Mouse (Mus musculus) stomach, embryonic 15.5 days (tissue): ENCODE measurements at regions not wholly inside any gene's neighbourhood (a gene's known extent, or its start where the extent isn't known, plus 50 kb on each side); places are given as distances from the start of the nearest gene placed in this dataset.

Source experiments
- ATAC-seq: fragments of 200-750 bp; cut with Nextera tagmentation; 2 replicates; pipeline ENCODE4 v1.8.0; 2017; ENCODE audit warnings: low read depth, moderate number of reproducible peaks, moderate TSS enrichment; ENCODE audit not compliant: insufficient read depth, low FRiP score
- H3K27ac ChIP-seq: fragments of 300-500 bp; sonication (generic); 2 replicates; pipeline ENCODE4 v1.5.1; 2015; ENCODE audit warnings: mild to moderate bottlenecking, inconsistent platforms
- H3K27me3 ChIP-seq: fragments of 300-500 bp; sonication (generic); replicated peaks from 2 replicates; pipeline ENCODE4 v1.6.1; 2015; ENCODE audit warnings: inconsistent platforms
- H3K36me3 ChIP-seq: fragments of 300-500 bp; sonication (generic); 2 replicates; pipeline ENCODE4 v1.6.1; 2015; ENCODE audit warnings: inconsistent platforms
- H3K4me1 ChIP-seq: fragments of 300-500 bp; sonication (generic); 2 replicates; pipeline ENCODE4 v1.6.1; 2015; ENCODE audit warnings: inconsistent platforms
- H3K4me2 ChIP-seq: fragments of 300-500 bp; sonication (generic); 2 replicates; pipeline ENCODE4 v1.6.1; 2015; ENCODE audit warnings: mild to moderate bottlenecking, inconsistent platforms
- H3K4me3 ChIP-seq: fragments of 300-500 bp; sonication (generic); replicated peaks from 2 replicates; pipeline ENCODE4 v1.5.1; 2015; ENCODE audit warnings: inconsistent platforms
- H3K9ac ChIP-seq: fragments of 300-500 bp; sonication (generic); 2 replicates; pipeline ENCODE4 v1.6.1; 2015; ENCODE audit warnings: inconsistent platforms
- H3K9me3 ChIP-seq: fragments of 300-500 bp; sonication (generic); 2 replicates; pipeline ENCODE4 v1.6.1; 2016; ENCODE audit warnings: inconsistent platforms
- WGBS: fragments of 180-500 bp; shearing (Covaris S2); methylation state at CpG from one replicate; pipeline ENCODE4 v1.1.7; 2015; 5-methylcytosine and 5-hydroxymethylcytosine counted together

DNA sequence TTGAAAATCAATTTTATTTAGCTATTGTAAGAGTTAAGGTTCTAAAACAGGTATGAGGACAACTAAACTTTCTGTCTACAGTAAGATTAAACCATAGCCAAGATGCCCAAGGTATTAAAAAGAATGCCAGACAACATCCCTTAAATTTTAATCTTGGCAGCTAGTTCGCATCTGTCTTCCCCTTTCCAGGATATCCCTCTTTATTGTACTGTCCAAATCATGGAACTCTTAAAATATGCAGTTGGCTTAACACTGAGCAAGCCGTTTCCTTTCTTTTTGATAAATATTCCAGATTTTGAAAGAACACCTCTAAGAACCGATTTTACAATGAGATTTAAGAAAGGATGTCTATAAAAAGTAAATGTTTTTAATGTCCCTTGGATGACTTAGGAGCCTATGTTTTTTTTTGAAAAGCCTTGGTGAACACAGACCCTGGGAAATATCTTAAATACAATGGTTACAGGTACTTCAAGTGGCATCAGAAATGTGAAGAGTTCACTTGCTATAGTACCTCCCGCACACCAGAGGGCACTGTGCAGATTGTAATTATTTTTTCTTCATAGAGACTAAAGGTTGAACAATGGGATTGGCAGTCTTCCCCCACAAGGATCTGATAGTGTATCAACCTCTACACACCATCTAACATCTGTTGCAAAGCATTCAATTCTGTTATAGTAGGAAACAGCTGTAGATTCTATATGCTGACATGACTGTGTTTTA lies 237.5 kb upstream of the Gm12728 start:
- H3K36me3 ChIP-seq, result no peaks in the 10 kb centered on the region
- 78% methylated on average over 4 of the region's 4 CpGs for WGBS
- no peaks in the 10 kb centered on the region for H3K4me1 ChIP-seq
- no peak overlapping the region for H3K4me2 ChIP-seq
- no peaks in the 10 kb centered on the region for H3K9me3 ChIP-seq
- H3K27me3 ChIP-seq, result no peaks in the 10 kb centered on the region
- ATAC-seq, result no peak
- H3K27ac ChIP-seq, result no peak overlapping the region
- H3K9ac ChIP-seq, result no peak overlapping the region
- H3K4me3 ChIP-seq, result no peak overlapping the region

DNA sequence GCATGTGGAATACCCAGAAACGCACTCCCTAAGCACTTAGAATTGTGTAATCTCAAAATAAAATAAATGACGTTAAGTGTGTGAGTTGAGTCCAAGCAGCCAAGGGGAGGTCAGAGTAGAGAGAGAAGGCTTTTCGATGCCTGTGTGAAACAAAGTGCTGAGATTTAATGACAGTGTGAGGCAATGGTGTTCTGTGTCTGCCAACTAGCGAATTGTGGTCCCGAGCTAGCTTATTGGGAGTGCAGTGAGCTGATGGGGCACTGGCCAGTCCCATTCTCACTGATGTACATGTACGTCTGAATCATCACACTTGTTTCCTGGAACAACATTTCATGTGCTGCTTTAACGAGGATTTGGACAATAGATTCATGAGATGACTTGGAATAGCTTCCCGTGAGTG lies 234.7 kb upstream of the Gm12728 start:
- H3K9me3 ChIP-seq, result no peaks in the 10 kb centered on the region
- H3K27me3 ChIP-seq, result no peaks in the 10 kb centered on the region
- no peak overlapping the region for H3K9ac ChIP-seq
- no peak overlapping the region for H3K4me2 ChIP-seq
- 77% methylated on average over 8 of the region's 8 CpGs for WGBS
- no peaks in the 10 kb centered on the region for H3K36me3 ChIP-seq
- no peak for ATAC-seq
- no peaks in the 10 kb centered on the region for H3K4me1 ChIP-seq
- H3K27ac ChIP-seq, result no peak overlapping the region
- no peak overlapping the region for H3K4me3 ChIP-seq

DNA sequence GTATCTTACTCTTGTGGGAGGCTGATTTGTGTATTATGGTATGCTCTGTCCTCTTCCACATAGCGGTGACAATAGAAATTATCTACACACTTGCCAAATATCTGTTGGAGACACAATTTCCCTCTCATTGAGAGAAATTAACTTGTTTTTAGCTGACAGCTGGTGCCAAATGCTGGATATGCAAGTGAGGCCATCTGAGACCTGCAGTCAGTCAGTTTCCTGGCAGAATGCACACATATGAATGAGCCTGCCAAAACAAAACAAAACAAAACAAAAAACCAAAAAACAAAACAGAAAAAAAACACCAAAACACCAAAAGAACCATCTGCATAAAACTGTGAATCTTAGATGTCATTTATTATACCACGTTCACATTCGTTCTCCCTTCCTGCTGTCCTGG lies 233.7 kb upstream of the Gm12728 start:
- H3K4me2 ChIP-seq, result no peak overlapping the region
- H3K36me3 ChIP-seq, result no peaks in the 10 kb centered on the region
- no peak for ATAC-seq
- H3K27ac ChIP-seq, result no peak overlapping the region
- no peaks in the 10 kb centered on the region for H3K27me3 ChIP-seq
- 91% methylated on average over 3 of the region's 3 CpGs for WGBS
- H3K4me1 ChIP-seq, result no peaks in the 10 kb centered on the region
- no peaks in the 10 kb centered on the region for H3K9me3 ChIP-seq
- no peak overlapping the region for H3K9ac ChIP-seq
- no peak overlapping the region for H3K4me3 ChIP-seq

GRCm38 (mm10) chr4:105557396-105557795 lies 232.3 kb upstream of the Gm12728 start:
- Histone ChIP-seq H3K27me3 (no peaks in the 10 kb centered on the region), H3K4me1 (no peaks in the 10 kb centered on the region), H3K4me3 (no peak overlapping the region), H3K9me3 (no peaks in the 10 kb centered on the region), H3K9ac (no peak overlapping the region), H3K4me2 (no peak overlapping the region), H3K27ac (no peak overlapping the region), H3K36me3 (no peaks in the 10 kb centered on the region)
- WGBS, result 81% methylated on average over 2 of the region's 2 CpGs
- no peak for ATAC-seq

- Histone ChIP-seq H3K4me3 (no peak overlapping the region), H3K36me3 (no peaks in the 10 kb centered on the region), H3K27me3 (no peaks in the 10 kb centered on the region), H3K9ac (no peak overlapping the region), H3K27ac (no peak overlapping the region), H3K4me2 (no peak overlapping the region), H3K4me1 (no peaks in the 10 kb centered on the region), H3K9me3 (no peaks in the 10 kb centered on the region)
- WGBS, result 38% methylated on average over 3 of the region's 3 CpGs
- no peak for ATAC-seq
Measured at GRCm38 (mm10) chr4:105560055-105560454, 229.6 kb upstream of the Gm12728 start.

DNA sequence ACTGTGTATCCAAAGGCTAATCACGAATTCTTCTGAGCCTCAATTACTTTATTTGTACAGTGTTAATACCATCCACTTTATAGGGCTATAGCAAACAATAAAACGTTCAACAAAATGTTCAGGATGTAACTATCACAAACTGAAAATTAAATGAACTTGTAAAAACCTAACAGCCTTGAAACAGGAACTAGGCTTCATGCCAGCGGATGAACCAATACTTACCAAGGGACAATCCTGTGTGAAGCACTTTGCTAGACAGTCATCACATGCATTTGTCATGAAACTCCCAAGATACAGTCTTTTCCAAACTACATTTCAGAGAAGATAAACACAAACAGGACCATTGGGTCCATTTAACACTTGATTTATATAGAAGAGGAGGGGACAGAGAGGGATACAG lies 228.9 kb upstream of the Gm12728 start:
- Histone ChIP-seq H3K4me2 (no peak overlapping the region), H3K4me1 (no peaks in the 10 kb centered on the region), H3K9me3 (no peaks in the 10 kb centered on the region), H3K4me3 (no peak overlapping the region), H3K9ac (no peak overlapping the region), H3K36me3 (no peaks in the 10 kb centered on the region), H3K27ac (no peak overlapping the region), H3K27me3 (no peaks in the 10 kb centered on the region)
- 72% methylated on average over 3 of the region's 3 CpGs for WGBS
- ATAC-seq, result no peak

DNA sequence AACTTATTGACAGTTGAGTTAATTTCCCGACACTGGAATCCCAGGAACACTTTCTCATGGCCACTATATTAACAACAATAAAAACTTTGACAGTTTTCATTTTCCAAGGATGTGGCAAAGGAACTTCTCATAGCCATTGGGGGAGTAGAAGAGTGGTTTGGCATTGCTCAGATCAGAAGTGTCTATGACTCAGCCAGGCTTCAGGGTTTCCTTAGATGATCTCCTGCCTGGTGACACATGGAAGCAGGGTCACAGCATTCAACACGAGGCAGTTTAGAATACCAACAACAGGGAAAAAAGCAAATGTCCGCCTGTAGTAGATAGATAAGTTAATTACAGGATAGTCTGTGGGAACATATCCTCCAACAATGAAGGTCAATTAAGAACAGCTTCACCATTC lies 228.1 kb upstream of the Gm12728 start:
- H3K9me3 ChIP-seq, result no peaks in the 10 kb centered on the region
- H3K4me3 ChIP-seq, result no peak overlapping the region
- ATAC-seq, result no peak
- no peaks in the 10 kb centered on the region for H3K36me3 ChIP-seq
- H3K27me3 ChIP-seq, result no peaks in the 10 kb centered on the region
- H3K4me1 ChIP-seq, result no peaks in the 10 kb centered on the region
- WGBS, result 80% methylated on average over 3 of the region's 3 CpGs
- no peak overlapping the region for H3K4me2 ChIP-seq
- no peak overlapping the region for H3K27ac ChIP-seq
- H3K9ac ChIP-seq, result no peak overlapping the region

GRCm38 (mm10) chr4:105565796-105566195 lies 223.9 kb upstream of the Gm12728 start:
- Histone ChIP-seq H3K36me3 (no peaks in the 10 kb centered on the region), H3K27ac (no peak overlapping the region), H3K4me1 (no peaks in the 10 kb centered on the region), H3K9me3 (no peaks in the 10 kb centered on the region), H3K9ac (no peak overlapping the region), H3K4me2 (no peak overlapping the region), H3K27me3 (no peaks in the 10 kb centered on the region), H3K4me3 (no peak overlapping the region)
- no peak for ATAC-seq
- WGBS, result 82% methylated on average over 7 of the region's 7 CpGs

- peak; percentile 66; the same call in 1 of the 2 replicates for ATAC-seq
- no peaks in the 10 kb centered on the region for H3K27me3 ChIP-seq
- no peaks in the 10 kb centered on the region for H3K9me3 ChIP-seq
- no peaks in the 10 kb centered on the region for H3K36me3 ChIP-seq
- WGBS, result 36% methylated on average over 8 of the region's 8 CpGs
- H3K27ac ChIP-seq, result no peak overlapping the region
- no peak overlapping the region for H3K9ac ChIP-seq
- no peak overlapping the region for H3K4me3 ChIP-seq
- no peak overlapping the region for H3K4me2 ChIP-seq
- no peaks in the 10 kb centered on the region for H3K4me1 ChIP-seq
Measured at GRCm38 (mm10) chr4:105566513-105567457, 222.9 kb upstream of the Gm12728 start.

- Histone ChIP-seq H3K27ac (no peak overlapping the region), H3K27me3 (no peaks in the 10 kb centered on the region), H3K4me3 (no peak overlapping the region), H3K4me1 (no peaks in the 10 kb centered on the region), H3K9ac (no peak overlapping the region), H3K9me3 (no peaks in the 10 kb centered on the region), H3K4me2 (no peak overlapping the region), H3K36me3 (no peaks in the 10 kb centered on the region)
- 60% methylated on average over 1 of the region's 1 CpGs for WGBS
- no peak for ATAC-seq
Measured at GRCm38 (mm10) chr4:105569671-105570070, 220.0 kb upstream of the Gm12728 start.

GRCm38 (mm10) chr4:105575550-105575949 lies 214.1 kb upstream of the Gm12728 start:
- Histone ChIP-seq H3K4me3 (no peak overlapping the region), H3K9ac (no peak overlapping the region), H3K4me2 (no peak overlapping the region), H3K27me3 (no peaks in the 10 kb centered on the region), H3K27ac (no peak overlapping the region), H3K9me3 (no peaks in the 10 kb centered on the region), H3K4me1 (no peaks in the 10 kb centered on the region), H3K36me3 (no peaks in the 10 kb centered on the region)
- WGBS, result 82% methylated on average over 2 of the region's 2 CpGs
- ATAC-seq, result no peak

DNA sequence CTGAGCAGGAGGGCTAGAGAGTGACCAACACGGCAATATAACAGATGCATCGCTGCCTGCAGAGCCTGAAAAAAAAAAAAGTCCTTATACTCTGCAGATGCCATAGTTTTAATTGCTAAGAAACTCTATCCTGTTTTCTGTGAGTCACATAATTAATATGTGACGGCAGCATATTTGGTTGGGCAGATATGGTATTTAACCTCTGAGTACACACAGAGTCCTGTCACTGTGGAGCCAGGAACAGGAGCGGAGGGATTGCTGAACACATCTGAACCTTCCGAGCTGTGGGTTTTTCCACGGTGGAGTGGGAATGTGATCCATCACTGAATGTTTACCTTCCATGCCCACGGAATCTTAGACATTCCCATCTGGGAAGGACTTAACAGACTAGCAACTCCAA lies 208.7 kb upstream of the Gm12728 start:
- H3K9me3 ChIP-seq, result no peaks in the 10 kb centered on the region
- H3K4me1 ChIP-seq, result no peaks in the 10 kb centered on the region
- 51% methylated on average over 7 of the region's 7 CpGs for WGBS
- no peak overlapping the region for H3K4me2 ChIP-seq
- no peaks in the 10 kb centered on the region for H3K27me3 ChIP-seq
- H3K9ac ChIP-seq, result no peak overlapping the region
- H3K4me3 ChIP-seq, result no peak overlapping the region
- ATAC-seq, result no peak
- H3K36me3 ChIP-seq, result no peaks in the 10 kb centered on the region
- no peak overlapping the region for H3K27ac ChIP-seq
